Mouse (Mus musculus) heart, postnatal 0 days (tissue): ENCODE data around the gene Usp4. TPM values are rescaled to one million over a fixed set of nuclear protein-coding genes. Genes with fewer than 3 reads are reported as not detected.

Source experiments
- ATAC-seq: fragments of 200-750 bp; cut with Nextera tagmentation; 2 replicates; pipeline ENCODE4 v1.8.0; 2017; ENCODE audit warnings: low read depth, moderate number of reproducible peaks, moderate library complexity; ENCODE audit not compliant: insufficient read depth
- DNase-seq: peaks from one replicate; pipeline ENCODE4 v3.0.0-alpha.2; 2016; ENCODE audit warnings: low spot score
- H3K27ac ChIP-seq: fragments of 300-500 bp; sonication (generic); 2 replicates; pipeline ENCODE4 v1.5.1; 2014; ENCODE audit warnings: low read depth, mild to moderate bottlenecking
- H3K27me3 ChIP-seq: fragments of 300-500 bp; sonication (generic); 2 replicates; pipeline ENCODE4 v1.6.1; 2014; ENCODE audit warnings: low read length, mixed read lengths; ENCODE audit not compliant: control insufficient read depth, insufficient read depth
- H3K36me3 ChIP-seq: fragments of 300-500 bp; sonication (generic); replicated peaks from 2 replicates; pipeline ENCODE4 v1.6.1; 2014; ENCODE audit warnings: low read length, mixed read lengths; ENCODE audit not compliant: control insufficient read depth, insufficient read depth
- H3K4me1 ChIP-seq: fragments of 300-500 bp; sonication (generic); 2 replicates; pipeline ENCODE4 v1.6.1; 2014; ENCODE audit warnings: antibody characterized with exemption; ENCODE audit not compliant: control insufficient read depth, insufficient read depth
- H3K4me2 ChIP-seq: fragments of 300-500 bp; sonication (generic); 2 replicates; pipeline ENCODE4 v1.6.1; 2014; ENCODE audit warnings: low read depth, mild to moderate bottlenecking, low read length, moderate library complexity
- H3K4me3 ChIP-seq: fragments of 300-500 bp; sonication (generic); 2 replicates; pipeline ENCODE4 v1.5.1; 2014; ENCODE audit warnings: low read depth, low read length
- H3K9ac ChIP-seq: fragments of 300-500 bp; sonication (generic); replicated peaks from 2 replicates; pipeline ENCODE4 v1.6.1; 2014; ENCODE audit warnings: low read depth, low read length, mixed read lengths
- H3K9me3 ChIP-seq: fragments of 300-500 bp; sonication (generic); replicated peaks from 2 replicates; pipeline ENCODE4 v1.6.1; 2016; ENCODE audit warnings: low read length; ENCODE audit not compliant: control insufficient read depth
- CTCF ChIP-seq: IDR thresholded peaks from 2 replicates; pipeline ENCODE4 v1.5.1; 2016; ENCODE audit warnings: antibody characterized with exemption, control low read depth, low read depth
- EP300 ChIP-seq: IDR thresholded peaks from 2 replicates; pipeline ENCODE4 v1.6.1; 2016; ENCODE audit warnings: antibody characterized with exemption, low read depth
- WGBS: fragments of 180-500 bp; shearing (Covaris S2); extraction: QIAGEN DNeasy Blood & Tissue Kit; methylation state at CpG from one replicate; pipeline ENCODE4 v1.1.7; 2014; 5-methylcytosine and 5-hydroxymethylcytosine counted together
- polyA plus RNA-seq: library from polyadenylated mRNA; unstranded; fragments of >200 nt; fragmentation: Nextera tagmentation; extraction: Ambion mirVana; gene quantifications from 2 replicates; pipeline ENCODE4 v1.2.1, GENCODE M21; 2015
- total RNA-seq: library from RNA; depleted of rRNA; stranded (reverse); fragments of >200 nt; gene quantifications from 2 replicates; pipeline ENCODE4 v1.2.3, GENCODE M21; 2014; ENCODE audit warnings: low replicate concordance

Gene Usp4
- total and polyA plus RNA-seq, 2 experiments from 2014 or later = 60.6 to 71.1 TPM

- Histone ChIP-seq H3K9me3 (no peaks in the 10 kb centered on the region), H3K36me3 (no peaks in the 10 kb centered on the region), H3K4me3 (no peak overlapping the region), H3K4me1 (peaks cover 21% of the 10 kb centered on the region), H3K27ac (no peak overlapping the region), H3K27me3 (no peaks in the 10 kb centered on the region), H3K4me2 (no peak overlapping the region), H3K9ac (no peak overlapping the region)
- DNase-seq (no peak), ATAC-seq (no peak)
- TF ChIP-seq EP300 (no peak), CTCF (no peak)
- 86% methylated on average over 3 of the region's 3 CpGs for WGBS
Measured at GRCm38 (mm10) chr9:108343331-108343730, 4.3 kb upstream of the Usp4 start.

- H3K9ac ChIP-seq = no peak overlapping the region
- ATAC-seq (no peak), DNase-seq (no peak)
- TF ChIP-seq EP300 = no peak
- no peak for TF ChIP-seq CTCF
- H3K36me3 ChIP-seq = no peaks in the 10 kb centered on the region
- no peak overlapping the region for H3K27ac ChIP-seq
- H3K4me2 ChIP-seq = no peak overlapping the region
- H3K4me3 ChIP-seq = no peak overlapping the region
- no peaks in the 10 kb centered on the region for H3K9me3 ChIP-seq
- no peaks in the 10 kb centered on the region for H3K27me3 ChIP-seq
- H3K4me1 ChIP-seq = peaks cover 25% of the 10 kb centered on the region
- 95% methylated on average over 1 of the region's 1 CpGs for WGBS
Measured at GRCm38 (mm10) chr9:108343835-108344234, 3.8 kb upstream of the Usp4 start.

- no peak overlapping the region for H3K9ac ChIP-seq
- peaks cover 30% of the 10 kb centered on the region for H3K4me1 ChIP-seq
- no peaks in the 10 kb centered on the region for H3K36me3 ChIP-seq
- H3K4me2 ChIP-seq = no peak overlapping the region
- ATAC-seq (no peak), DNase-seq (no peak)
- no peak for TF ChIP-seq CTCF
- no peak for TF ChIP-seq EP300
- H3K27me3 ChIP-seq = no peaks in the 10 kb centered on the region
- WGBS = 83% methylated on average over 4 of the region's 4 CpGs
- H3K9me3 ChIP-seq = no peaks in the 10 kb centered on the region
- no peak overlapping the region for H3K27ac ChIP-seq
- no peak overlapping the region for H3K4me3 ChIP-seq
Measured at GRCm38 (mm10) chr9:108344471-108344870, 3.2 kb upstream of the Usp4 start.

- H3K36me3 ChIP-seq = peaks cover 14% of the 10 kb centered on the region
- 4% methylated on average over 11 of the region's 11 CpGs for WGBS
- peak overlapping the region; percentile 79 for H3K9ac ChIP-seq
- ATAC-seq (no peak), DNase-seq (no peak)
- TF ChIP-seq CTCF (no peak), EP300 (no peak)
- H3K9me3 ChIP-seq = no peaks in the 10 kb centered on the region
- H3K27me3 ChIP-seq = no peaks in the 10 kb centered on the region
- H3K27ac ChIP-seq = peak overlapping the region; percentile 95
- H3K4me3 ChIP-seq = peak overlapping the region; percentile 83
- H3K4me1 ChIP-seq = peaks cover 10% of the 10 kb centered on the region
- peak overlapping the region; percentile 83 for H3K4me2 ChIP-seq
Measured at GRCm38 (mm10) chr9:108347024-108347423, 629 bp upstream of the Usp4 start.

- ATAC-seq = no peak
- Histone ChIP-seq H3K36me3 (peaks cover 27% of the 10 kb centered on the region), H3K27me3 (no peaks in the 10 kb centered on the region), H3K4me1 (peaks cover 10% of the 10 kb centered on the region), H3K9ac (peak overlapping the region; percentile 79), H3K9me3 (no peaks in the 10 kb centered on the region), H3K4me2 (peak overlapping the region; percentile 83), H3K27ac (peak overlapping the region; percentile 95), H3K4me3 (peak overlapping the region; percentile 83)
- TF ChIP-seq CTCF (no peak), EP300 (no peak)
- WGBS = 2% methylated on average over 14 of the region's 14 CpGs
- peak; percentile 5 for DNase-seq
Measured at GRCm38 (mm10) chr9:108348290-108348680, 632 bp downstream of the Usp4 start.

- Histone ChIP-seq H3K27ac (no peak overlapping the region), H3K9me3 (no peaks in the 10 kb centered on the region), H3K4me1 (peaks cover 10% of the 10 kb centered on the region), H3K27me3 (no peaks in the 10 kb centered on the region), H3K9ac (no peak overlapping the region), H3K36me3 (peaks cover 41% of the 10 kb centered on the region), H3K4me2 (no peak overlapping the region), H3K4me3 (no peak overlapping the region)
- ATAC-seq (no peak), DNase-seq (no peak)
- 88% methylated on average over 4 of the region's 4 CpGs for WGBS
- TF ChIP-seq EP300 (no peak), CTCF (no peak)
Measured at GRCm38 (mm10) chr9:108349727-108350126, 2.1 kb downstream of the Usp4 start.
